Mouse (Mus musculus): ENCODE data around the gene Lin52. TPM values are rescaled to one million over a fixed set of nuclear protein-coding genes. Genes with fewer than 3 reads are reported as not detected.

Gene Lin52
- 17.7 and 20.5 TPM in 2 replicates for polyA plus RNA-seq (2016; fragmentation: Nextera tagmentation; extraction: Ambion mirVana)

- Histone ChIP-seq H3K4me3 (peak within 1 kb of the TSS; percentile 80), H3K27ac (peak within 1 kb of the TSS; percentile 80), H3K27me3 (ENCODE audit: insufficient read depth, poor library complexity, severe bottlenecking) (0 out of 2 replicates have a peak, but pooled peaks cover 6% of the 10 kb centered on the region), H3K36me3 (no peaks in the 10 kb centered on the region), H3K9me3 (no peaks in the 10 kb centered on the region), H3K4me1 (peaks cover 26% of the 10 kb centered on the region; the same call in 1 of the 2 replicates)
- under 1% methylated on average over 49 of the region's 49 CpGs for WGBS
- DNase-seq (ENCODE audit: low spot score): peak; percentile 99
Measured at GRCm38 (mm10) chr12:84450718-84451646, at the start of gene Lin52, which contains the start of gene Aldh6a1. TSS of gene Lin52 (plus strand) at chr12:84451422. TSS of gene Aldh6a1 (minus strand) at chr12:84451004.

GRCm38 (mm10) chr12:84402923-84403322 is 48.3 kb upstream of the Lin52 start:
- WGBS: 60% methylated on average over 9 of the region's 9 CpGs

GRCm38 (mm10) chr12:84404541-84404940 is 46.7 kb upstream of the Lin52 start:
- DNase-seq (ENCODE audit: low spot score): no peak
- Histone ChIP-seq H3K36me3 (no peaks in the 10 kb centered on the region), H3K27me3 (ENCODE audit: insufficient read depth, poor library complexity, severe bottlenecking) (no peaks in the 10 kb centered on the region), H3K4me3 (no peak overlapping the region), H3K4me1 (peaks cover 33% of the 10 kb centered on the region), H3K27ac (no peak overlapping the region), H3K9me3 (no peaks in the 10 kb centered on the region)
- 93% methylated on average over 6 of the region's 6 CpGs for WGBS

More at GRCm38 (mm10) chr12:84402923-84403322, 48.3 kb upstream of the Lin52 start:
- Histone ChIP-seq H3K9me3 (no peaks in the 10 kb centered on the region), H3K4me1 (peaks cover 24% of the 10 kb centered on the region), H3K36me3 (no peaks in the 10 kb centered on the region), H3K27ac (no peak overlapping the region), H3K27me3 (ENCODE audit: insufficient read depth, poor library complexity, severe bottlenecking) (no peaks in the 10 kb centered on the region), H3K4me3 (no peak overlapping the region)
- no peak for DNase-seq (ENCODE audit: low spot score)

- H3K36me3 ChIP-seq: no peaks in the 10 kb centered on the region
- no peaks in the 10 kb centered on the region for H3K9me3 ChIP-seq
- H3K27me3 ChIP-seq (ENCODE audit: insufficient read depth, poor library complexity, severe bottlenecking): no peaks in the 10 kb centered on the region
- DNase-seq (ENCODE audit: low spot score): no peak
- H3K4me3 ChIP-seq: no peak overlapping the region
- WGBS: 57% methylated on average over 4 of the region's 4 CpGs
- peaks cover 22% of the 10 kb centered on the region for H3K4me1 ChIP-seq
- no peak overlapping the region for H3K27ac ChIP-seq
Measured at GRCm38 (mm10) chr12:84407259-84407658, 44.0 kb upstream of the Lin52 start.

GRCm38 (mm10) chr12:84407874-84408818 is 43.1 kb upstream of the Lin52 start:
- Histone ChIP-seq H3K27me3 (ENCODE audit: insufficient read depth, poor library complexity, severe bottlenecking) (no peaks in the 10 kb centered on the region), H3K4me3 (peak overlapping the region; percentile 87), H3K9me3 (no peaks in the 10 kb centered on the region), H3K27ac (peak overlapping the region; percentile 92), H3K36me3 (no peaks in the 10 kb centered on the region), H3K4me1 (peaks cover 18% of the 10 kb centered on the region)
- no peak for DNase-seq (ENCODE audit: low spot score)
- 2% methylated on average over 52 of the region's 52 CpGs for WGBS

GRCm38 (mm10) chr12:84408819-84409507 is 42.3 kb upstream of the Lin52 start, which contains the start of the genes Entpd5 and Bbof1:
TSS of gene Entpd5 (minus strand) at chr12:84409029.
TSS of gene Bbof1 (plus strand) at chr12:84409071.
- peaks cover 18% of the 10 kb centered on the region for H3K4me1 ChIP-seq
- 2% methylated on average over 59 of the region's 63 CpGs for WGBS
- H3K27me3 ChIP-seq (ENCODE audit: insufficient read depth, poor library complexity, severe bottlenecking): no peaks in the 10 kb centered on the region
- H3K4me3 ChIP-seq: peak within 1 kb of the TSS; percentile 87
- DNase-seq (ENCODE audit: low spot score): peak; percentile 90
- H3K36me3 ChIP-seq: no peaks in the 10 kb centered on the region
- no peaks in the 10 kb centered on the region for H3K9me3 ChIP-seq
- peak within 1 kb of the TSS; percentile 92 for H3K27ac ChIP-seq

GRCm38 (mm10) chr12:84416834-84417604 is 34.2 kb upstream of the Lin52 start, which contains the start of gene Rnf113a2:
TSS of gene Rnf113a2 (plus strand) at chr12:84417196.
- peaks cover 5% of the 10 kb centered on the region; the same call in 1 of the 2 replicates for H3K36me3 ChIP-seq
- H3K27ac ChIP-seq: peak within 1 kb of the TSS; percentile 89
- peak within 1 kb of the TSS; percentile 66 for H3K4me3 ChIP-seq
- 0 out of 2 replicates have a peak, but pooled peaks cover 2% of the 10 kb centered on the region for H3K4me1 ChIP-seq
- H3K9me3 ChIP-seq: no peaks in the 10 kb centered on the region
- H3K27me3 ChIP-seq (ENCODE audit: insufficient read depth, poor library complexity, severe bottlenecking): no peaks in the 10 kb centered on the region
- WGBS: 3% methylated on average over 50 of the region's 50 CpGs
- DNase-seq (ENCODE audit: low spot score): peak; percentile 91

GRCm38 (mm10) chr12:84417605-84417922 is 33.7 kb upstream of the Lin52 start:
- no peaks in the 10 kb centered on the region for H3K27me3 ChIP-seq (ENCODE audit: insufficient read depth, poor library complexity, severe bottlenecking)
- 0 out of 2 replicates have a peak, but pooled peaks cover 2% of the 10 kb centered on the region for H3K4me1 ChIP-seq
- 35% methylated on average over 18 of the region's 18 CpGs for WGBS
- peak overlapping the region; percentile 89 for H3K27ac ChIP-seq
- no peaks in the 10 kb centered on the region for H3K9me3 ChIP-seq
- H3K36me3 ChIP-seq: peaks cover 5% of the 10 kb centered on the region; the same call in 1 of the 2 replicates
- peak overlapping the region; percentile 66 for H3K4me3 ChIP-seq
- DNase-seq (ENCODE audit: low spot score): no peak

GRCm38 (mm10) chr12:84423990-84424389 is 27.2 kb upstream of the Lin52 start:
- H3K9me3 ChIP-seq: no peaks in the 10 kb centered on the region

GRCm38 (mm10) chr12:84429825-84430224 is 21.4 kb upstream of the Lin52 start:
- no peaks in the 10 kb centered on the region for H3K27me3 ChIP-seq (ENCODE audit: insufficient read depth, poor library complexity, severe bottlenecking)
- H3K4me3 ChIP-seq: no peak overlapping the region
- DNase-seq (ENCODE audit: low spot score): no peak
- no peaks in the 10 kb centered on the region for H3K4me1 ChIP-seq
- no peaks in the 10 kb centered on the region for H3K9me3 ChIP-seq
- WGBS: 83% methylated on average over 2 of the region's 2 CpGs
- H3K27ac ChIP-seq: no peak overlapping the region
- peaks cover 10% of the 10 kb centered on the region; the same call in 1 of the 2 replicates for H3K36me3 ChIP-seq

More at GRCm38 (mm10) chr12:84423990-84424389, 27.2 kb upstream of the Lin52 start:
- WGBS: 54% methylated on average over 3 of the region's 3 CpGs
- Histone ChIP-seq H3K4me3 (no peak overlapping the region), H3K4me1 (no peaks in the 10 kb centered on the region), H3K27me3 (ENCODE audit: insufficient read depth, poor library complexity, severe bottlenecking) (no peaks in the 10 kb centered on the region), H3K36me3 (no peaks in the 10 kb centered on the region), H3K27ac (no peak overlapping the region)
- DNase-seq (ENCODE audit: low spot score): no peak

- no peak for DNase-seq (ENCODE audit: low spot score)
- Histone ChIP-seq H3K36me3 (peaks cover 10% of the 10 kb centered on the region; the same call in 1 of the 2 replicates), H3K27ac (no peak overlapping the region), H3K9me3 (no peaks in the 10 kb centered on the region), H3K4me3 (no peak overlapping the region), H3K4me1 (no peaks in the 10 kb centered on the region), H3K27me3 (ENCODE audit: insufficient read depth, poor library complexity, severe bottlenecking) (no peaks in the 10 kb centered on the region)
- 55% methylated on average over 2 of the region's 2 CpGs for WGBS
Measured at GRCm38 (mm10) chr12:84438697-84439096, 12.5 kb upstream of the Lin52 start.
